In genomic region chr10:84701110-84701509, GRCm38 (mm10) we compare ENCODE assay signal across 10 mouse cellular contexts. TPM values are rescaled to one million over a fixed set of nuclear protein-coding genes. Genes with fewer than 3 reads are reported as not detected.
DNase-seq lines count a peak whose midpoint lies in the region; ATAC-seq and TF ChIP-seq lines count a peak whose summit lies in the region.
"Had no signal": no experiment of that assay in that cellular context is flagged by ENCODE, and none has a peak within 500 bp of the region (broad histone marks: within the 10 kb centered on the region; RNA-seq: fewer than 3 reads in every experiment).

No protein-coding gene starts in this region.

- H3K9me3 ChIP-seq in G1E (replicated peaks), result peaks cover 20% of the 10 kb centered on the region

- TF ChIP-seq POLR2A in cerebellum, adult 2 months (IDR thresholded peaks at IDR 0.05; ENCODE audit: borderline replicate concordance, insufficient read depth, low read length), result no peak

- no peaks in the 10 kb centered on the region for H3K27me3 ChIP-seq in cerebellum, adult 2 months (ENCODE audit: control insufficient read depth, insufficient read depth, low read length)
- no peaks in the 10 kb centered on the region for H3K27me3 ChIP-seq in G1E (ENCODE audit: insufficient read depth, low read length)

- TF ChIP-seq CTCF in cerebellum, adult 2 months (IDR thresholded peaks at IDR 0.05; ENCODE audit: borderline replicate concordance, insufficient read depth, low read depth, low read length), result no peak
- no peak for TF ChIP-seq CTCF in G1E (IDR thresholded peaks at IDR 0.05; ENCODE audit: low read depth, low read length)

- peak; percentile 35 to 44 for DNase-seq in cerebellum, adult 2 months
- DNase-seq in cerebellum, adult 11 months, result no peak
- DNase-seq in G1E (ENCODE audit: low spot score), result peak; percentile 71
- peak; percentile 38 for DNase-seq in fibroblast of lung, adult 2 months (ENCODE audit: low read depth)
- DNase-seq in kidney, adult 9 months, result peak; percentile 63
- DNase-seq in yolk sac, embryonic 10.5 days (ENCODE audit: low spot score), result peak; percentile 64
- DNase-seq in thymus, postnatal 36 days, result no peak
- DNase-seq in B cell, adult 2 months, result no peak

- no peak overlapping the region for H3K4me3 ChIP-seq in cerebellum, adult 2 months (replicated peaks; ENCODE audit: insufficient read depth, low read depth, low read length)
- H3K4me3 ChIP-seq in G1E (ENCODE audit: low read depth, low read length), result peak overlapping the region; percentile 13; the same call in 1 of the 2 replicates

- 43% methylated on average over 8 of the region's 8 CpGs for WGBS in cerebellum, adult 2 months

- peaks cover 90% of the 10 kb centered on the region for H3K36me3 ChIP-seq in G1E (replicated peaks)

- H3K4me1 ChIP-seq in cerebellum, adult 2 months (ENCODE audit: control insufficient read depth, insufficient read depth, low read length), result no peaks in the 10 kb centered on the region; the same call in 1 of the 2 replicates
- peaks cover 42% of the 10 kb centered on the region for H3K4me1 ChIP-seq in G1E (ENCODE audit: insufficient read depth, low read depth, low read length)

- peak; percentile 94 for ATAC-seq in G1E (ENCODE audit: extremely low read depth, insufficient number of reproducible peaks, low FRiP score, poor library complexity, severe bottlenecking)

- no peak overlapping the region for H3K27ac ChIP-seq in cerebellum, adult 2 months (ENCODE audit: insufficient read depth, low read length)
- H3K27ac ChIP-seq: macrophage had no signal

RNA-seq across cellular contexts. Expression of gene Rfx4, which starts 54.8 kb away (rescaled TPM):
- polyA plus RNA-seq in cerebellum, adult 2 months (2012; rRNA removed), result 16.9 and 17.0 TPM in 2 replicates
- not detected in 2 replicates for total RNA-seq in G1E (2014; fragmentation: Nextera tagmentation)
- not detected in 2 replicates for total RNA-seq in G1E (2017)
- polyA plus RNA-seq in G1E (2012), result not detected in 2 replicates
- polyA plus RNA-seq: macrophage; stomach, embryonic 16.5 days had no signal

Comparison
In these comparisons a context has a peak if more than half of its experiments do, and no peak if none do; other contexts are left out.
1. DNase-seq: peak in cerebellum, adult 2 months (2 of 2), G1E (single experiment), fibroblast of lung, adult 2 months (single experiment), kidney, adult 9 months (single experiment) and yolk sac, embryonic 10.5 days (single experiment); none in cerebellum, adult 11 months (single experiment), thymus, postnatal 36 days (0 of 2) and B cell, adult 2 months (0 of 2).
2. RNA of gene Rfx4, which starts 54.8 kb away (polyA plus RNA-seq): 16.9 to 17.0 TPM in cerebellum, adult 2 months; not detected in G1E; every median in the first group is over 10 times any median in the second.